Comparison of ENCODE assay signal across 10 mouse cellular contexts in genomic region chr17:31326220-31326852, GRCm38 (mm10). TPM values are rescaled to one million over a fixed set of nuclear protein-coding genes. Genes with fewer than 3 reads are reported as not detected.
DNase-seq lines count a peak whose midpoint lies in the region; ATAC-seq and TF ChIP-seq lines count a peak whose summit lies in the region.
"Had no signal": no experiment of that assay in that cellular context is flagged by ENCODE, and none has a peak within 500 bp of the region (broad histone marks: within the 10 kb centered on the region; RNA-seq: fewer than 3 reads in every experiment).

No protein-coding gene starts in this region.

- H3K27me3 ChIP-seq in midbrain, embryonic 14.5 days (ENCODE audit: control insufficient read depth, insufficient read depth, low read length): no peaks in the 10 kb centered on the region
- no peaks in the 10 kb centered on the region for H3K27me3 ChIP-seq in midbrain, embryonic 15.5 days (replicated peaks)
- H3K27me3 ChIP-seq in Patski: no peaks in the 10 kb centered on the region
- H3K27me3 ChIP-seq: heart, embryonic 15.5 days; limb, embryonic 13.5 days had no signal

- POLR2A ChIA-PET in Patski (lab: Charles Lee): interaction anchor here (0.6 kb wide), 1 partner anchor 280 kb away, joined by 3 read pairs; no protein-coding TSS in a partner anchor

- no peak for TF ChIP-seq CTCF in Patski (IDR thresholded peaks at IDR 0.05)

- no peak for ATAC-seq in midbrain, embryonic 14.5 days (ENCODE audit: low FRiP score, low TSS enrichment)
- no peak for ATAC-seq in midbrain, embryonic 15.5 days (replicated peaks)
- peak; percentile 61 for ATAC-seq in Patski
- ATAC-seq in inflammation-experienced regulatory T-cells, adult 6 months: peak; percentile 28
- ATAC-seq in cerebellum, adult (ENCODE audit: insufficient number of reproducible peaks, low FRiP score, low TSS enrichment): no peak

- DNase-seq in midbrain, embryonic 14.5 days: peak; percentile 23
- no peak for DNase-seq in Patski (ENCODE audit: low read depth, low spot score)
- DNase-seq in thymus, postnatal 0 days (ENCODE audit: low spot score): peak; percentile 64
- DNase-seq in kidney, adult 8-10 months: no peak
- no peak for DNase-seq in left cerebral cortex, postnatal 25 days (ENCODE audit: low spot score in 2 of 2)

- no peaks in the 10 kb centered on the region for H3K9me3 ChIP-seq in midbrain, embryonic 14.5 days (ENCODE audit: control insufficient read depth, low read length)
- H3K9me3 ChIP-seq in midbrain, embryonic 15.5 days: no peaks in the 10 kb centered on the region
- H3K9me3 ChIP-seq: heart, embryonic 15.5 days; limb, embryonic 13.5 days had no signal

- intact Hi-C loops in left cerebral cortex, postnatal 25 days (cut with DNase I): no loop called here

- CTCF ChIA-PET in Patski (lab: Charles Lee): interaction anchor here (0.6 to 1.4 kb wide), 6 partner anchors 9 to 166 kb away, joined by 3 to 5 read pairs (median 4); no protein-coding TSS in a partner anchor

- H3K36me3 ChIP-seq in midbrain, embryonic 14.5 days (ENCODE audit: control insufficient read depth, insufficient read depth, low read length): no peaks in the 10 kb centered on the region; the same call in 1 of the 2 replicates
- H3K36me3 ChIP-seq in midbrain, embryonic 15.5 days (replicated peaks): no peaks in the 10 kb centered on the region
- H3K36me3 ChIP-seq: heart, embryonic 15.5 days; limb, embryonic 13.5 days had no signal

- 37% methylated on average over 9 of the region's 9 CpGs for WGBS in midbrain, embryonic 14.5 days
- 39% methylated on average over 9 of the region's 9 CpGs for WGBS in midbrain, embryonic 15.5 days

- in situ Hi-C loops in Patski (cut with MboI; ENCODE audit: low pct_unique_long_range_greater_than_20kb): loop anchor here (5.0 kb wide), 2 partner anchors 69 to 336 kb away; no protein-coding TSS in a partner anchor

- H3K27ac ChIP-seq in midbrain, embryonic 14.5 days (replicated peaks; ENCODE audit: low read depth, low read length): no peak overlapping the region
- no peak overlapping the region for H3K27ac ChIP-seq in midbrain, embryonic 15.5 days
- H3K27ac ChIP-seq: heart, embryonic 15.5 days; limb, embryonic 13.5 days had no signal

- no peak overlapping the region for H3K9ac ChIP-seq in midbrain, embryonic 14.5 days (replicated peaks; ENCODE audit: low read length)
- no peak overlapping the region for H3K9ac ChIP-seq in midbrain, embryonic 15.5 days
- H3K9ac ChIP-seq: heart, embryonic 15.5 days; limb, embryonic 13.5 days had no signal

- H3K4me1 ChIP-seq in midbrain, embryonic 14.5 days (ENCODE audit: control insufficient read depth, insufficient read depth, low read length): peaks cover 6% of the 10 kb centered on the region; the same call in 1 of the 2 replicates
- H3K4me1 ChIP-seq in midbrain, embryonic 15.5 days: peaks cover 13% of the 10 kb centered on the region

- H3K4me3 ChIP-seq in midbrain, embryonic 14.5 days (replicated peaks; ENCODE audit: low read depth, low read length): no peak overlapping the region
- no peak overlapping the region for H3K4me3 ChIP-seq in midbrain, embryonic 15.5 days
- H3K4me3 ChIP-seq: heart, embryonic 15.5 days; limb, embryonic 13.5 days had no signal

- no peak overlapping the region for H3K4me2 ChIP-seq in midbrain, embryonic 14.5 days (ENCODE audit: low read length)
- no peak overlapping the region for H3K4me2 ChIP-seq in midbrain, embryonic 15.5 days
- H3K4me2 ChIP-seq: heart, embryonic 15.5 days; limb, embryonic 13.5 days had no signal

RNA-seq across cellular contexts. Expression of gene Slc37a1, which starts 39.7 kb away (rescaled TPM):
- polyA plus RNA-seq in midbrain, embryonic 14.5 days (2014; fragmentation: Nextera tagmentation; extraction: Ambion mirVana): 12.0 and 12.8 TPM in 2 replicates
- polyA plus RNA-seq in midbrain, embryonic 15.5 days (2015; fragmentation: Nextera tagmentation; extraction: Ambion mirVana): 12.8 and 13.4 TPM in 2 replicates
- 4.5 TPM for polyA plus RNA-seq in Patski (2021)
- 10 to 100 TPM; 19.0 to 39.4 (median 23.5) TPM for polyA plus RNA-seq in inflammation-experienced regulatory T-cells, adult 6 months (2017; shearing (Covaris generic))
- polyA plus RNA-seq in thymus, postnatal 0 days (2015; fragmentation: Nextera tagmentation; extraction: Ambion mirVana): 12.8 and 14.1 TPM in 2 replicates
- total RNA-seq in left cerebral cortex, postnatal 25 days (2021): 1 to 10 TPM; 6.7 to 9.9 TPM

RNA-seq across cellular contexts. Expression of gene Rsph1, which starts 49.2 kb away (rescaled TPM):
- polyA plus RNA-seq in midbrain, embryonic 14.5 days (2014; fragmentation: Nextera tagmentation; extraction: Ambion mirVana): 1.5 and 2.0 TPM in 2 replicates
- polyA plus RNA-seq in midbrain, embryonic 15.5 days (2015; fragmentation: Nextera tagmentation; extraction: Ambion mirVana): 4.7 and 6.4 TPM in 2 replicates
- polyA plus RNA-seq in Patski (2021): 3.1 TPM
- polyA plus RNA-seq in inflammation-experienced regulatory T-cells, adult 6 months (2017; shearing (Covaris generic)): 1 to 10 TPM in 2 of 3 experiments, under 1 TPM in 1; 0.55 to 4.8 (median 1.3) TPM
- polyA plus RNA-seq in thymus, postnatal 0 days (2015; fragmentation: Nextera tagmentation; extraction: Ambion mirVana): 0.90 and 1.2 TPM in 2 replicates
- 10 to 100 TPM; 16.7 to 17.7 TPM for total RNA-seq in left cerebral cortex, postnatal 25 days (2021)

RNA-seq across cellular contexts. Expression of gene Pde9a, which starts 59.7 kb away (rescaled TPM):
- 34.6 and 36.5 TPM in 2 replicates for polyA plus RNA-seq in midbrain, embryonic 14.5 days (2014; fragmentation: Nextera tagmentation; extraction: Ambion mirVana)
- polyA plus RNA-seq in midbrain, embryonic 15.5 days (2015; fragmentation: Nextera tagmentation; extraction: Ambion mirVana): 36.1 and 38.1 TPM in 2 replicates
- polyA plus RNA-seq in Patski (2021): not detected
- not detected for polyA plus RNA-seq in inflammation-experienced regulatory T-cells, adult 6 months (2017; shearing (Covaris generic))
- 1.4 and 1.6 TPM in 2 replicates for polyA plus RNA-seq in thymus, postnatal 0 days (2015; fragmentation: Nextera tagmentation; extraction: Ambion mirVana)
- total RNA-seq in left cerebral cortex, postnatal 25 days (2021): 10 to 100 TPM; 23.5 to 24.8 TPM

Comparison
In these comparisons a context has a peak if more than half of its experiments do, and no peak if none do; other contexts are left out.
1. ATAC-seq: peak in Patski (single experiment) and inflammation-experienced regulatory T-cells, adult 6 months (single experiment); none in midbrain, embryonic 14.5 days (single experiment), midbrain, embryonic 15.5 days (single experiment) and cerebellum, adult (single experiment).
2. DNase-seq: peak in midbrain, embryonic 14.5 days (single experiment) and thymus, postnatal 0 days (single experiment); none in Patski (single experiment), kidney, adult 8-10 months (0 of 2) and left cerebral cortex, postnatal 25 days (0 of 2).
3. RNA of gene Pde9a, which starts 59.7 kb away (polyA plus RNA-seq): 34.6 to 36.5 TPM in midbrain, embryonic 14.5 days and 36.1 to 38.1 TPM in midbrain, embryonic 15.5 days; 1.4 to 1.6 TPM in thymus, postnatal 0 days, not detected in inflammation-experienced regulatory T-cells, adult 6 months and not detected in Patski (single experiment); every median in the first group is over 10 times any median in the second.